Mouse (Mus musculus) limb, embryonic 11.5 days (tissue): ENCODE data around the gene A3galt2. TPM values are rescaled to one million over a fixed set of nuclear protein-coding genes. Genes with fewer than 3 reads are reported as not detected.

ENCODE experiments used
- ATAC-seq: fragments of 200-750 bp; cut with Nextera tagmentation; 2 replicates; pipeline ENCODE4 v1.8.0; 2017; ENCODE audit warnings: low read depth; ENCODE audit not compliant: insufficient number of reproducible peaks, low FRiP score, low TSS enrichment
- DNase-seq: peaks from one replicate; pipeline ENCODE4 v3.0.0-alpha.2; 2015; ENCODE audit warnings: low spot score
- H3K27ac ChIP-seq: fragments of 300-500 bp; sonication (generic); replicated peaks from 2 replicates; pipeline ENCODE4 v1.5.1; 2014; ENCODE audit warnings: low read depth, mild to moderate bottlenecking, low read length
- H3K27me3 ChIP-seq: fragments of 300-500 bp; sonication (generic); 2 replicates; pipeline ENCODE4 v1.6.1; 2014; ENCODE audit warnings: mild to moderate bottlenecking, low read length, mixed read lengths; ENCODE audit not compliant: control insufficient read depth, insufficient read depth
- H3K36me3 ChIP-seq: fragments of 300-500 bp; sonication (generic); 2 replicates; pipeline ENCODE4 v1.6.1; 2014; ENCODE audit warnings: mild to moderate bottlenecking, low read length, moderate library complexity, mixed read lengths; ENCODE audit not compliant: control insufficient read depth, insufficient read depth
- H3K4me1 ChIP-seq: fragments of 300-500 bp; sonication (generic); 2 replicates; pipeline ENCODE4 v1.6.1; 2014; ENCODE audit warnings: low read length, mixed read lengths; ENCODE audit not compliant: control insufficient read depth, insufficient read depth
- H3K4me2 ChIP-seq: fragments of 300-500 bp; sonication (generic); 2 replicates; pipeline ENCODE4 v1.6.1; 2014; ENCODE audit warnings: low read depth, mild to moderate bottlenecking, moderate library complexity; ENCODE audit not compliant: severe bottlenecking
- H3K4me3 ChIP-seq: fragments of 300-500 bp; sonication (generic); 2 replicates; pipeline ENCODE4 v1.5.1; 2014; ENCODE audit warnings: low read depth, low read length
- H3K9ac ChIP-seq: fragments of 300-500 bp; sonication (generic); 2 replicates; pipeline ENCODE4 v1.6.1; 2014; ENCODE audit warnings: mild to moderate bottlenecking, low read length
- H3K9me3 ChIP-seq: fragments of 300-500 bp; sonication (generic); 2 replicates; pipeline ENCODE4 v1.6.1; 2016; ENCODE audit warnings: low read length; ENCODE audit not compliant: control insufficient read depth
- WGBS: fragments of 180-500 bp; shearing (Covaris S2); extraction: QIAGEN DNeasy Blood & Tissue Kit; methylation state at CpG from one replicate; pipeline ENCODE4 v1.1.7; 2014; 5-methylcytosine and 5-hydroxymethylcytosine counted together
- polyA plus RNA-seq: library from polyadenylated mRNA; unstranded; fragments of >200 nt; fragmentation: Nextera tagmentation; extraction: Ambion mirVana; gene quantifications from 2 replicates; pipeline ENCODE4 v1.2.1, GENCODE M21; 2014

A3galt2 gene
- polyA plus RNA-seq, 1 experiment from 2014 or later: 0.28 TPM

GRCm38 (mm10) chr4:128722932-128723331 is 32.2 kb upstream of the A3galt2 start:
- Histone ChIP-seq H3K4me3 (no peak overlapping the region), H3K4me2 (no peak overlapping the region), H3K9me3 (no peaks in the 10 kb centered on the region), H3K9ac (no peak overlapping the region), H3K27me3 (peaks cover 7% of the 10 kb centered on the region; the same call in 1 of the 2 replicates), H3K27ac (no peak overlapping the region), H3K36me3 (no peaks in the 10 kb centered on the region), H3K4me1 (peaks cover 23% of the 10 kb centered on the region)
- 92% methylated on average over 8 of the region's 8 CpGs for WGBS
- DNase-seq (no peak), ATAC-seq (no peak)

- H3K4me3 ChIP-seq: no peak overlapping the region
- H3K9ac ChIP-seq: no peak overlapping the region
- peaks cover 24% of the 10 kb centered on the region for H3K4me1 ChIP-seq
- H3K4me2 ChIP-seq: no peak overlapping the region
- H3K27ac ChIP-seq: no peak overlapping the region
- H3K27me3 ChIP-seq: peaks cover 7% of the 10 kb centered on the region; the same call in 1 of the 2 replicates
- ATAC-seq: no peak
- WGBS: 90% methylated on average over 13 of the region's 13 CpGs
- H3K36me3 ChIP-seq: no peaks in the 10 kb centered on the region
- DNase-seq: no peak
- H3K9me3 ChIP-seq: no peaks in the 10 kb centered on the region
Measured at GRCm38 (mm10) chr4:128723431-128723830, 31.7 kb upstream of the A3galt2 start.

GRCm38 (mm10) chr4:128724059-128724458 is 31.1 kb upstream of the A3galt2 start:
- no peaks in the 10 kb centered on the region for H3K36me3 ChIP-seq
- no peaks in the 10 kb centered on the region for H3K9me3 ChIP-seq
- no peak overlapping the region for H3K4me2 ChIP-seq
- H3K27me3 ChIP-seq: peaks cover 7% of the 10 kb centered on the region; the same call in 1 of the 2 replicates
- H3K4me3 ChIP-seq: no peak overlapping the region
- ATAC-seq (no peak), DNase-seq (no peak)
- no peak overlapping the region for H3K27ac ChIP-seq
- H3K9ac ChIP-seq: no peak overlapping the region
- WGBS: 72% methylated on average over 7 of the region's 7 CpGs
- peaks cover 30% of the 10 kb centered on the region for H3K4me1 ChIP-seq

- H3K27me3 ChIP-seq: peaks cover 7% of the 10 kb centered on the region; the same call in 1 of the 2 replicates
- WGBS: 3% methylated on average over 38 of the region's 68 CpGs
- H3K36me3 ChIP-seq: peaks cover 2% of the 10 kb centered on the region; the same call in 1 of the 2 replicates
- no peaks in the 10 kb centered on the region for H3K9me3 ChIP-seq
- H3K4me3 ChIP-seq: peak overlapping the region; percentile 93
- ATAC-seq: peak; percentile 88
- H3K9ac ChIP-seq: peak overlapping the region; percentile 99
- H3K4me2 ChIP-seq: peak overlapping the region; percentile 93
- peaks cover 29% of the 10 kb centered on the region for H3K4me1 ChIP-seq
- peak overlapping the region; percentile 96 for H3K27ac ChIP-seq
- DNase-seq: peak; percentile 83
Measured at GRCm38 (mm10) chr4:128727019-128727720, 28.0 kb upstream of the A3galt2 start.

- peaks cover 2% of the 10 kb centered on the region; the same call in 1 of the 2 replicates for H3K36me3 ChIP-seq
- DNase-seq: peak; percentile 59
- peak overlapping the region; percentile 99 for H3K9ac ChIP-seq
- peaks cover 5% of the 10 kb centered on the region; the same call in 1 of the 2 replicates for H3K27me3 ChIP-seq
- H3K4me3 ChIP-seq: peak overlapping the region; percentile 93
- H3K9me3 ChIP-seq: no peaks in the 10 kb centered on the region
- WGBS: under 1% methylated on average over 58 of the region's 65 CpGs
- peak; percentile 63 for ATAC-seq
- peak overlapping the region; percentile 96 for H3K27ac ChIP-seq
- peak overlapping the region; percentile 93 for H3K4me2 ChIP-seq
- peaks cover 29% of the 10 kb centered on the region for H3K4me1 ChIP-seq
Measured at GRCm38 (mm10) chr4:128727721-128728430, 27.3 kb upstream of the A3galt2 start.

GRCm38 (mm10) chr4:128728431-128728851 is 26.7 kb upstream of the A3galt2 start:
- Histone ChIP-seq H3K4me2 (peak overlapping the region; percentile 93), H3K36me3 (peaks cover 2% of the 10 kb centered on the region; the same call in 1 of the 2 replicates), H3K9ac (peak overlapping the region; percentile 99), H3K27me3 (peaks cover 5% of the 10 kb centered on the region; the same call in 1 of the 2 replicates), H3K4me3 (peak overlapping the region; percentile 93), H3K9me3 (no peaks in the 10 kb centered on the region), H3K27ac (no peak overlapping the region), H3K4me1 (peaks cover 33% of the 10 kb centered on the region)
- ATAC-seq: no peak
- no peak for DNase-seq
- WGBS: 0% methylated on average over 5 of the region's 5 CpGs

GRCm38 (mm10) chr4:128729033-128729708 is 26.0 kb upstream of the A3galt2 start:
- ATAC-seq: no peak
- Histone ChIP-seq H3K27me3 (peaks cover 5% of the 10 kb centered on the region; the same call in 1 of the 2 replicates), H3K9me3 (no peaks in the 10 kb centered on the region), H3K4me3 (peak overlapping the region; percentile 93), H3K36me3 (peaks cover 2% of the 10 kb centered on the region; the same call in 1 of the 2 replicates), H3K4me2 (peak overlapping the region; percentile 93), H3K4me1 (peaks cover 35% of the 10 kb centered on the region), H3K9ac (peak overlapping the region; percentile 99), H3K27ac (0 out of 2 replicates have a peak overlapping the region, but pooled peaks have one; percentile 2)
- WGBS: 32% methylated on average over 15 of the region's 15 CpGs
- DNase-seq: no peak

GRCm38 (mm10) chr4:128729709-128730037 is 25.5 kb upstream of the A3galt2 start:
- H3K4me2 ChIP-seq: peak overlapping the region; percentile 93
- peak overlapping the region; percentile 22; the same call in 1 of the 2 replicates for H3K9ac ChIP-seq
- 40% methylated on average over 5 of the region's 5 CpGs for WGBS
- H3K9me3 ChIP-seq: no peaks in the 10 kb centered on the region
- H3K4me1 ChIP-seq: peaks cover 36% of the 10 kb centered on the region
- H3K36me3 ChIP-seq: peaks cover 2% of the 10 kb centered on the region; the same call in 1 of the 2 replicates
- 0 out of 2 replicates have a peak overlapping the region, but pooled peaks have one; percentile 2 for H3K27ac ChIP-seq
- DNase-seq (no peak), ATAC-seq (no peak)
- peak overlapping the region; percentile 93 for H3K4me3 ChIP-seq
- H3K27me3 ChIP-seq: peaks cover 5% of the 10 kb centered on the region; the same call in 1 of the 2 replicates
